Mouse (Mus musculus) heart, adult 8-10 months (tissue): ENCODE results near the gene Epn2. TPM values are rescaled to one million over a fixed set of nuclear protein-coding genes. Genes with fewer than 3 reads are reported as not detected.

Experiments used
- DNase-seq: peaks from one replicate; pipeline ENCODE4 v3.0.0; 2022; ENCODE audit warnings: low spot score
- total RNA-seq, 4 experiments: library from RNA; stranded (reverse); gene quantifications; 2 replicates each; pipeline ENCODE4 v1.2.4; 2022

Epn2 gene
- total RNA-seq, 4 experiments from 2014 or later = 21.1 to 28.0 (median 23.5) TPM

DNA sequence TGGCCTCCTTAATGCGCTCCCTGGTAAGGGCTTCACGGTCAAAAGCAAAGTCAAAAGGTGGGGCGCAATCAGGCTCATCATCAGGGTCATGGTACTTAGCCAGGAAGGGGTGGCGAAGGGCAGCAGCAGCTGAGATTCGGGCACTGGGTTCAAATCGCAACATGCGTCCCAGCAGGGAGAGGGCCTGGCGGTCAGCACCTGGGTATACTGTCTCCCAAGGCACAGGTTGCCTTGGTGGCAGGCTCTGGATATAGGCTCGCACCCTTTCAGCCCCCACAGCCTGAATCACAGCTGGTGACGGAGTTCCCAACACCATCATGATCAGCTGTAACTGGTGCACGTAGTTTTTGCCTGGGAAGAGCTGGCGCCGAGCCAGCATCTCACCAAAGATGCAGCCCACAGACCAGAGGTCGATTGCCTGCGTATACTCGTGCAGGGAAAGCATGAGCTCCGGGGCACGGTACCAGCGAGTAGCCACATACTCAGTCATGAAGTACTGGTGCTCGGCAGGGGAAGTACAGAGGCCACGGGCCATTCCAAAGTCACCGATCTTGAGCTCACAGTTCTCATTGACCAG lies 88.5 kb downstream of the Epn2 start:
- no peak for DNase-seq

DNA sequence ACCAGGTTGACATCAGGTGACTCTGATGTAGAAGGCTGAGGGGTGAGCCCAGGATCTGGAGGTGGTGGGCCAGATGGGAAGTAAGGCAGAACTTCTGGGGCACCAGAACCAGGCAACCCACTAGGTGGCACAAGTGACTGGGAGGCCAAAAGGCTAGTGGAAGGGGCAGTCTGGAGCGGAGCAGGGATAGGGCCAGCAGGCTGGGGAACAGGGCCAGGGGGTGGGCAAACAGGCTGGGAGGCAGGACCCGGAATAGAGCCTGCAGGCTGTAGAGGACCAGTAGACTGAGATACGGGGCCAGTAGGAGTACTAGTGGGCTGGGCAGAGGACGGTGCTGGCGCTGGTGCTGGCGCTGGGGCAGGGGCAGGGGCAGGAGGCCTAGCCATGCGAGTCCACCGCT lies 89.6 kb downstream of the Epn2 start:
- DNase-seq = no peak

DNA sequence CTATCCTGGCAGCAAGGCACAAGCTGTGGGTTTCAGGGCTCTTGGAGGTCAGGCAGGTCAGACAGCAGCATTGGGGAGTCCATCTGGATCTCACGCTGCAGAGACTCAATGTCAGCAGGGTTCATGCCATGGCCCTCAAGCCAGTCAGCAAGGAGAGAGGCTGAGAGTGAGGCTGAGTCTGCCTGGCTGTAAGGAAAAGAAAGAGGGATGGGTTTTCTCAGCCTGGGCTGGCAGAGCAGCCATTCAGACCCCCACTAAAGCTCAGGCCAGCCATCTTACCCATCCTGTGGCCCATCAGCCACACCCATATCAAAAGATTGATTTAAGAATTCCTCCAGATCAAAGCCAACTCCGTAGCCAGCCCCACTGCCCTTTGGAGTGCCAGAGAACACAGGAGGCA lies 90.4 kb downstream of the Epn2 start:
- no peak for DNase-seq

DNA sequence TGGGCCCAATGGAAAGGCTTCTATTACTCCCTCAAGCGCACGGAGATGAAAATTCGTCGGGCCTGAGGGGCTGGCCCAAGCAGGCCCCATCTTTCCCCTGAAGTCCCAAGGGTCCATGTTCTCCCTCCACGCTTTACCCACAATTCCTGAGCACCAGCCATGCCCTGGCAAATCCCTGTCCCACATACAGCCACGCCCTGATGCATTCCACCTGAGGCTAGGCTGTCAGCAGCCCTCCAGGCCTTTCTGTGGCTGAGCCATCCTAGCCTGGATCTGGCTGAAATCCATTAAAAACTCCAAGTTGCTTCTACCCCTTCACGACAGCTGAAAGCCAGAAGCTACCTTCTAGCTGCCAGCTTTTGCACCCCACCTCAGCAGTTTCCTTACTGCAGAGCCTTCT lies 91.6 kb downstream of the Epn2 start:
- no peak for DNase-seq

DNA sequence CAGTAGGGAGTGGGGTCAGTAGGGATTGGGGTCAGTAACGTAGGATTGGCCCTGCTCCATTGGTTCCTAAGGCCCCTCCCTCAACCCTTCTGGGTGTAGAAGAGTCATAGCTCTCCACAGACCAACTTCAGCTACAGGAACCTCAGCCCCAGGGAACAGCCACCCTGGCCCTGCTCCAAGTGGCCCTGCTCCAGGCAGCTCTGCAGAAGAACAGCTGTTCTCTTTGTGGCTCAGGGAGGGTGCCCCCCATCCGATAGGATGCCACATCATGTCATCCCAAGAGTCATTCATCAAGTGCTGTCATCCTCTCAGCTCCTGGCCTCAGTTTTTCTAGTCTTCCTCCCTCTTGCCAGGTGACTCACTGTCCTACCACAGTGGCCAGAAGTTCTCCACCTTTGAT lies 92.1 kb downstream of the Epn2 start:
- DNase-seq = no peak

DNA sequence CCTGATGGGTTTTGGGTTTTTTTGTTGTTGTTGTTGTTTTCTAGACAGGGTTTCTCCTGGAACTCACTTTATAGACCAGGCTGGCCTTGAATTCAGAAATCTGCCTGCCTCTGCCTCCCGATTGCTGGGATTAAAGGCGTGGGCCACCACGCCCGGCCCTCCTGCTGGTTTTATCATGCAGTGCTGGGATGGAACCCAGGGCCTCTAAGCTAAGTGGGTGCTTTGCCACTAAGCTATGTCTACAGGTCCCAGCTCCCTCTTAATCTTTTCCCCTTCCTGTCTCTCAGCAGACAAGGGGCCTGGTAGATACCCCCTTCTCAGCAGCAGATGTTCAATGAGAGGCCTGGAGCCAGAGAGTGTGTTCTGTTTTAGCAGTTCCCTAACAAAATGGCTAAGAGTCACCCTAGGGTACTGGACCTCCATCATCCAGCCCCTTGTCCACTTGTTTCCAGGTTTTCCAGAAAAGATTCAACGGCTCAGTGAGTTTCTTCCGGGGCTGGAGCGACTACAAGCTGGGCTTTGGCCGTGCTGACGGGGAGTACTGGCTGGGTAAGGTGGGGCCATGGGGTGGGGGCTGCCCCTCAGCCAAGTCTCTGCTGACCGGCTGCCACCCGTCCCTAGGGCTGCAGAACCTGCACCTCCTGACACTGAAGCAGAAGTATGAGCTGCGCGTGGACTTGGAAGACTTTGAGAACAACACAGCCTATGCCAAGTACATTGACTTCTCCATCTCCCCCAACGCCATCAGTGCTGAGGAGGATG lies 92.8 kb downstream of the Epn2 start:
- no peak for DNase-seq

DNA sequence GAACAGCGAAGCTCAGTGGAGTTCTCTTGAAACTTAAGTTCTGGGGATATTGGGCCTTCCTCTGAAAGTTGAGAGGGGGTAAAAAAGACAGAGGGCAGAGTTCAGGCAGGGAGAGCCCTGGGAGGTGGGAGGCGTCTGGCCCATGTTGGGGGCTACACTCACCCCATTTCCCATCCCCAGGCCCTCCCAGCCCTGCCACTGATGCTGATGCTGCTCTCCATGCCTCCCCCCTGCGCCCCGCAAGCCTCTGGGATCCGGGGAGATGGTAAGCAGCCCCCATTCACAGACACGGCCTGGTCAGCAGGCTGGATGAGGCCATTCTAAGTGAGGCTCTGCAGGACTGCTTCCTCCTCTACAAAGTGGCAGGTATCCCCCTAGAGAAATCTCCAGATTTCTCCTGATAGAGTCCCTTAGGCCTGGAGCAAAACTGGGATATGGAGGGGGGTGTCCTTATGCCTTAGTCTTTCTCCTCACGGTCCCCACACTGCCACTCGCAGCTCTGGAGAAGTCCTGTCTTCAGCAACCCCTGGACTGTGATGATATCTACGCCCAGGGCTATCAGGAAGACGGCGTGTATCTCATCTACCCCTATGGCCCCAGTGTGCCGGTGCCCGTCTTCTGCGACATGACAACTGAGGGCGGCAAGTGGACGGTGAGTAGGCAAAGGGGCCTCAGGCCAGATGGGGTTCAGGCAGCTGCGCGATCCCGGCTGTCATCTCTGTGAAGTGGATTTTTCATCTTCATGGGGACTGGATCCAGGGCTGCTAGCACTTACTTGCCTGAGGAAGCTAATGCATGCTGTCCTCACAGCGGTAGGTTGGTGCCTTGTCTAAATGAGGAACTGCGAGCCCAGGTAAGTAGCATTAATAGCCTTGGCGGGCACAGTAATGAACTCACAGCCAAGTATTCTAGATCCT lies 93.7 kb downstream of the Epn2 start:
- DNase-seq = no peak

DNA sequence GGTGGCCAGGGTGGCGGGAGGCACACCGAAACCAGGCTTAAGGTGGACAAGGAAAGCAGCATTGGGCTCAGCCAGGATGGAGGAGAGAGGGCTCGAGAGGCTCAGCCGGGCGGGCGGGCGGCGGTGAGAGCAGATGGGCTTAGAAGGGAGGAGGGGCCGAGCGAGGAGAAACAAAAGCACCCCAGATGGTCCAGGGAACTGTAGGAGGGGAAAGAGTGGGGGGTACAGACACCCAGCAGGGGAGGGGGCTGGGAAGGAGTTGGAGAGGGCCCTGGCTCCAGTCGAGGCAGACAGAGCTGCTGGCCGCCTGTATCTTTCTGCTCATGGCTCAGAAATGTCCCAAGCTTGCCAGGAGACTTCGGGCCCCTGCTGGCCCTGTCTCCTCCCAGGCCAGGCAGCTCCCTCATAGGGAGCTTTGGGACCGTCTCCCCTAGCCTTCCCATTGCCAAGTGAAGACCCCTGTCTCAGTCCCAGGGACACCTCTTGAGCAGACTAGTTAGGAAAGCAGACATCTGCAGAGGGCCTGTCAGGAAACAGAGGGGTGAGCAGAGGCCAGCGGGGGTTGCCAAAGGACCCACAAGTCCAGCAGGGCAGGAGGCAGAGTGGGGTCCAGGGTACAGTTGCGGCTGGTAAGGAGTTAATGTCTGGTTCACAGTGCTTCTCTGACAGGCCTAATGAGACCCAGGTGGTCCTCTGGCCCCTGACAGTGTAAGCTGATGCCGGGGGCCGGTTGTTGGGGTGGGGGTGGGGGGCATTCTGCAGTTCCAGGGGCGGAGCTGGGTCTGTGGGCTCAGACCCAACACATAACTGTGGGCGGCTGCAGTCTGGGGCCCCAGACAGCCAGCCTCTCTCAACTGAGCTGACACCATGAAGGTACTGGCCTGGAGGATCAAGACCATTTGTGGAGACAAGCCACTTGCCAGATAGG lies 94.6 kb downstream of the Epn2 start, which contains the start of gene Mfap4:
Gene Mfap4 (plus strand): TSS at position 819 of the 928 bp plus-strand sequence.
- peak; percentile 31 for DNase-seq

DNA sequence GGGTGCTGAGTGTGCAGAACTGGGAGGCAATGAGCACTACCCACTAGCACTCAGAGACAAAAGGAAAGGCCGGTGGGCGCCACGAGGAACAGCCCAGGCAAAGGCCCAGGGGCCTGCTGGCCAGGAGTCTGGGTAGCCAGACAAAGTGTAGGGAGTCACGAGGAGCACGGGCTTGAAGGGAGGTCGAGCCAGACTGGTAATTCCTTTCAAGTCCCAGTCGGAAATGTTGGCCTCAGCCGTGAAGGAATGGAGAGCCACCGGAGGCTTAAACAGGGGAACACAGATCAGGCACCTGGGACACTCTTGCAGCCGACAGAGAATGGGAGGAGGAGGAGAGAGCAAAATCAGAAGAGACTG lies 95.3 kb downstream of the Epn2 start:
- DNase-seq = no peak

DNA sequence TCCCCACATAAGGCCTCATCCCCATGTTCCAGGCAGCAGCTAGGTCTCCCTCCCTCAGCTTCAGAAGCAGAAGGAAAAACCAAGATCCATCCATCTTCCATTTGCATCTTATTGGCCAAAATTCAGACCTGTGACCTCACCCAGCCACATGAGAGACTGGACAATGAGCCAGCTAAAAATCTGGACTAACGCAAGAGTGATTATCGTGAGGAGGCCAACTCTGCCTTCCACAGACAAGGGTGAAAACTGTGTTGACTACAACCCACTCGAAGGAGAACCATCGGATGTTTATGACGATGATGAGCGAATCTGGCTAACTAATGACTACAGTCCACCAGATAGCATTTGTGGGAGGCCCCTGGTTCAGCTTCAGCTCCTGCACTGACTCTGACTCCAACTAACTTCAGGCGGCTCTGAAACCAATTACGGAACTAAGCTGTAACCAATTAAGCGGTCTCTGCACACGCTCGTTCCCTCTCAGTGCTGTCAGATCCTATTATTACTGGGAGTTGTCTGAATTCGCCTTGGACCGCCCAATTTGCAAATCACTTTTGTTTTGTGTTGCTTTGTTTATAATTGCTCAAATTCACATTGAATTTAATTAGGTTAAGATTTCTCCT lies 96.2 kb downstream of the Epn2 start:
- no peak for DNase-seq

DNA sequence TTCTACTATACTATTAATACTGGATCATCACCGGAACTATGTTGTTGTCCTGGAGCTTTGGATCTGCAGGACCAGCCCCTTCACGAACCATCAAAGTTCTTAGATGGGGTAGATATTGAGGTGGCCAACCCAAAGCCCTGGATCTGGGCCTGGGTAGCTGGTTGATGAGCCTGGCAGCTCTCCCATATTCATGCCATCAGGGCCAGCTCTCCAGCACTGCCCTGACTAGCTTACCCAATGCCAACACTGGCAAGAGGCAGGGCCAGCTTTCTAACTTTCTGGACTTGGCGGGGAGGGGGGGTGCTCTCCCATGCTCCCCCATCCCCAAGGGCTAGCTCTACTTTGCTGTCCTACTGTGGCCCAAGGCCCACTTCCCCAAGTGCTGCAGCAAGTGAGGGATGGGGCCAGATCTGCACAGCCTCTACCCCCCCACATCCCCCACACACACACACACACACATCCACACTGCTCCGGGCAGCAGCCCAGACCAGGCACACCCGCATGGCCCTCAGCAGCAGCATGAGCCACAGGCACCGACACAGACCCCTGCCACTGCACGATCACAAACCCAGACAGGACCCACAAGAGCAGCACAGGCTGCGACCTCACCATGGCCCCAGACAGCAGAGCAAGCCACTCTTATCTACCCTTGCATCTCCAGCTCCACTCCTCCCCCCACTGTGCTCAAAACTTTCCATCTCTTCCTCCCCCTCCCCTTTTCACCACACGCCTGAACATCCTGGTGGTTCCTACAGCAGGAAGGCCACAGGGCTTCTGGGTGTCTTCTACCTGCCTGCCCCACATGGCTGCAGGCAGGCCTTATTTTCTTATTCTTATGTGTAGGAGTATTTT lies 98.0 kb downstream of the Epn2 start:
- DNase-seq = no peak

DNA sequence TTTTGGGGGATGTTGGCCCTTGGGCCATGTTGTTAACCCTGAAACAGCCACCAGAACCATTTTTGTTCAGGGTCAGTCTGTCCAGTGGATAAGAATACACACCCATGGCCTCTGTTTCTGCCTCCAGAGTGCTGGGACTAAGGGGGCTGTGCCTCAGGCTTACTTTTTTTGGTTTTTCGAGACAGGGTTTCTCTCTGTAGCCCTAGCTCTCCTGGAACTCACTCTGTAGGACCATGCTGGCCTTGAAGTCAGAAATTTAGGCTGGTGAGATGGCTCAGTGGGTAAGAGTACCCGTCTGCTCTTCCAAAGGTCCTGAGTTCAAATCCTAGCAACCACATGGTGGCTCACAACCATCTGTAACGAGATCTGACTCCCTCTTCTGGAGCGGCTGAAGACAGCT lies 100.7 kb downstream of the Epn2 start:
- DNase-seq = no peak

DNA sequence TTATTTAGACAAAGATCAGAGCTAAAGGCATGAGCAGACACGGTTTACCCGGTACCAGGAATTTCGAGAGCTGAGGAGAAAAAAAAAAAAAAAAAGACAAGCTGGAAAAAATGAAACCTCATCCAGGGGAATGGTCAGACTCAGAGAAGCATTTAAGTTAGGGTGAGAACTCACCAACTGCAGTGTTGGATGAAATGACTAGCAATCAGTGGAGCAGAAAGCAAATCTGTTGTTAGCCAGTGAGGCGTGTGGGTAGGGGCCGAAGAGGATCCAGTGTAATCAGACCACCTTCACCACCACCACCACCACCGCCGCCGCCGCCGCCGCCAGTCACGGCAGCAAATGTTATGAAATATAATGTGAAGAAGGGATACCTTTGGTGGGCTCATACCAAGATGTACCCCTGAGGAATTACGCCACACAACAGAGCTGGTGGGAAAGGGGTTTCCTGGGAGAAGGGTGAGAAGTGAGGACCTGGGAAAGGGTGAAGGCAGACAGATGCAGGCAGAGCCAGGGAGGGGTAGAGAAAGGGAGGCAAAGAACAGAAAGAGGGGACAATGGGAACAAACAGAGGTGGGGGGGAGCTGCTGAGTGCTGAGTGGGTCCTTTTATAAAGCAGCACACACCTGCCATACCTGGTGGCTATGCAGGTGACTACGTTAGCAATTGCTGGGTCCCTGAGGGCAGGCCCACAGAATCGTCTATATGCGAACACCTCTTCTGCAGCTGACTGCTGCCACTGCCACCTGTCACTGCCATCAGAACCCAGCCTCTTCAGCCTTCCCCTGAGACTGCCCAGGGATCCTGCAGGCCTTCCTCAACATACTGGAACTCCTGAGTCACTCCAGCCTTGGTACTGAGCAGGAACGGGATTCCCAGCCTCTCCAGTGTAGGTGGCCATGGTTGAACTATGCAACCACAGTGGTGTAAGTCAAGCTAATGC lies 101.7 kb downstream of the Epn2 start:
- DNase-seq = no peak

DNA sequence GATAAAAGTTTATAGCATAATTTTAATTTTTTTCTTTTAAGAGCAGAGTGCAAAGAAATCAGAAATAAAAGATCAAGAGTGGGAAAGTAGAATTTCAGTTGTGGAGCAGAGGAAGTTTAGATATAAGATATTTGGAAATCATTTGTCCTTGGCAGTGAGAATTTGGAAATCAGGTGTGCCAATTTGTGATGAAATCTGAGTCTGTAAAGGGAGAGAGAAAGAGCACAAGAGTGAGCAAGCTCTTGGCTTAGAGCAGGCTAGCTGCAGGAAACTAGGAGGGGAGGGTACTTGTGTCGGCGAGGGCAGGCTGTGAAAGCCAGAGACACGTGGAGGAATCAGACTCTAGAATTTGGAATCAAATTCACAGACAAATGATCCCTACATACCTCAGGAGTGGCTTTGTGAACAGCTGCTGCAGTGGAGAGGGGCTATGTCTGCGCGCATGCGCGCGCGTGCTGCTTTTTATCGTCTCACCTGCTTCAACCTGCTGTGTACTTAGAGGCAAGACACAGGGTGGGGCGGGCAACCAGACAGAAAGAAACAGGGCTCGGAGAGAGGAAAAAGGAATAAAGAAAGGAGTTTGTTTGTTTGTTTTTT lies 102.6 kb downstream of the Epn2 start:
- no peak for DNase-seq

DNA sequence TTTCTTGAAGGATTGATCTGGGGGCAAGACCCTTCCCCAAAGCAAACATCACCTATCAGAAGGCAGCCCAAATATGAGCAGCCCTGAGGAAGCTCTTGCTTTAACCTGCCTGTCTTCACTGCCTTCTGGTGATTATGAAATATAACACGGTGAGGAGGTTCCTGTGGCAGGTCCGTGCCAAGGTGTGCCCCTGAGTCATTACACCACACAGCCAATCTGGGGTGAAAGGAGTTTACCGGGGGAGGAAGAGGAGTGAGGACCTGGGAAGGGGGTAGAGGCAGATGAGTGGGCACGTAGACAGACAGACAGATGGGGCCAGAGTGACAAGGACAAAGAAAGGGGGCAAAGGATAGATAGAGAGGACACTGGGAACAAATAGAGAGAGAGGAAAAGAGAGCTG lies 105.9 kb downstream of the Epn2 start:
- DNase-seq = no peak

DNA sequence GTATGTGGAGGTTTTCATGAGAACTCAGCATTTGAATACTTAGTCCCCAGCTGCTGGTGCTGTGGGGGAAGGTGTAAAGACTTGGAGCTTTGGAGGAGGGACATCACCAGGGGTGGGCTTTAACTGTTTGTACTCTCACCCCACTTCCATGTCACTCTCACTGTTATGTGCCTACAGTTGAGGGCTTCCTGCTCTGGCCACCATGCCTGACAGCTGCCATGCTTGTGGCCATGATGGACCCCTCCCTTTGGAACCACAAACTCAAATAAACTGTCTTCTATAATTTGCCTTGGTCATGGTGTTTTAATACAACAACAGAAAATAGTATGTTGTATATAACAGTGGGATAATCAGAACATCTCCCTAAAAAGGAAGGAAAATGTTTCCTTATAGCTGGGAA lies 108.6 kb downstream of the Epn2 start:
- DNase-seq = no peak

DNA sequence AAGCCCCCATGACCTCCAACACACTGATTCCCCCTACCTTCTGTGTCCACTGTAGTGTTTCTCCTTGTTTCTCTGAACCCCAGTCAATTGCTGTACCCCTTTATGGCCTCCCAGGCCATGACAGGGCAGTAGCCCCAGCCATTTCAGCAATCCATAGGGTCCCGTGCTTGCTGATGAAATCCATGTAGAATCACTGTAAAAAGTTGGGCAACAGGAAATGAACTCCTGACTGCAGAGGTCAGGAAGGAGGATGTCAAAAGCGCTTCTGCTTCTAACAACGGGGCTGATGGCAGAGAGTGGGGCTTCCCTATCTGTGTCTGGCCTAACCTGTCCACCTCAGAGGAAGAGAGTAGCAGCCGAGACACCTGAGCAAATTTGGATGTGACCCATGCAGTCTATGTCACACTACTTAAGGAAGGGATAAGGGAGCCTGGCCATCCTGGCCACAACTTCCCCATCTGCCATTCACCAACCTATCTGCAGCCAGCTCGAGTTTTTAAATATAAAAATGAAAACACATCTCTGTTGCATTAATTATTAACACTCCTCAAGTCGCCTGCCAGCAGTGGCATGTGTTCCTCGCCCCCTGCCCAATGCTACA lies 110.1 kb downstream of the Epn2 start:
- DNase-seq = no peak

DNA sequence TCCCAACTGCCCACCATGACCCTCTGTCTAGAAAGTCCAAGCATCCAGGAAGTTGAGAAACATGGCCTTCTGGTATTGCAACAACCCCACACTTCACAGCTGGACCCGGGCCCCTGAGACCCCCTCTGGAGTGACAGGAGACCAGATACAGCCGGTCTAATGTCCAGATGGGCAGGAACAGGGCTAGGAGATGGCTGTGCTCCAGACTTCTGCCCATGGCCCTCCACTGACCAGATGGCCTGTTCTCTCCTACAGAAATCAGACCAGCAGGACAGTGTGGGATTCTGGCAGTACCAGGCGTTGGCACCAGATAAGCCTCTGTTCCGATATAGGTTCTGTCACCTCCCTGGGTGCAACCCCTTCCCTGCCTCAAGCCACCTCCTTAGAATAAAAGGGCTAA lies 111.0 kb downstream of the Epn2 start:
- DNase-seq = no peak
